Mouse (Mus musculus) lung, embryonic 14.5 days (tissue): ENCODE results near the gene Tex19.2. TPM values are rescaled to one million over a fixed set of nuclear protein-coding genes. Genes with fewer than 3 reads are reported as not detected.
"Not testable (repeated sequence)": the region's sequence is repeated elsewhere in the genome, so short reads cannot be mapped to it uniquely, and the experiment has no call there.

ENCODE experiments used
- ATAC-seq: fragments of 200-750 bp; cut with Nextera tagmentation; 2 replicates; pipeline ENCODE4 v1.8.0; 2017; ENCODE audit warnings: mild to moderate bottlenecking, moderate TSS enrichment, moderate library complexity; ENCODE audit not compliant: insufficient read depth
- DNase-seq: peaks from one replicate; pipeline ENCODE4 v3.0.0-alpha.2; 2015
- H3K27ac ChIP-seq: fragments of 300-500 bp; sonication (generic); 2 replicates; pipeline ENCODE4 v1.5.1; 2014; ENCODE audit warnings: low read depth, mild to moderate bottlenecking, moderate library complexity
- H3K27me3 ChIP-seq: fragments of 300-500 bp; sonication (generic); 2 replicates; pipeline ENCODE4 v1.6.1; 2014; ENCODE audit warnings: low read length, control low read depth; ENCODE audit not compliant: insufficient read depth
- H3K36me3 ChIP-seq: fragments of 300-500 bp; sonication (generic); 2 replicates; pipeline ENCODE4 v1.6.1; 2014; ENCODE audit warnings: control low read depth; ENCODE audit not compliant: insufficient read depth
- H3K4me1 ChIP-seq: fragments of 300-500 bp; sonication (generic); 2 replicates; pipeline ENCODE4 v1.6.1; 2014; ENCODE audit warnings: antibody characterized with exemption, control low read depth; ENCODE audit not compliant: insufficient read depth
- H3K4me2 ChIP-seq: fragments of 300-500 bp; sonication (generic); 2 replicates; pipeline ENCODE4 v1.6.1; 2014; ENCODE audit warnings: mild to moderate bottlenecking
- H3K4me3 ChIP-seq: fragments of 300-500 bp; sonication (generic); 2 replicates; pipeline ENCODE4 v1.5.1; 2014; ENCODE audit warnings: low read depth, low read length
- H3K9ac ChIP-seq: fragments of 300-500 bp; sonication (generic); 2 replicates; pipeline ENCODE4 v1.6.1; 2014
- H3K9me3 ChIP-seq: fragments of 300-500 bp; sonication (generic); 2 replicates; pipeline ENCODE4 v1.6.1; 2016; ENCODE audit warnings: low read depth, low read length, control low read depth
- CTCF ChIP-seq: IDR thresholded peaks from 2 replicates; pipeline ENCODE4 v1.5.1; 2016; ENCODE audit warnings: antibody characterized with exemption, low read depth
- WGBS: fragments of 180-500 bp; shearing (Covaris S2); extraction: QIAGEN DNeasy Blood & Tissue Kit; methylation state at CpG from one replicate; pipeline ENCODE4 v1.1.7; 2014; 5-methylcytosine and 5-hydroxymethylcytosine counted together
- polyA plus RNA-seq: library from polyadenylated mRNA; unstranded; fragments of >200 nt; fragmentation: Nextera tagmentation; extraction: Ambion mirVana; gene quantifications from 2 replicates; pipeline ENCODE4 v1.2.1, GENCODE M21; 2014

The Tex19.2 gene
- polyA plus RNA-seq, 1 experiment from 2014 or later = not detected

- no peak for TF ChIP-seq CTCF
- no peak overlapping the region for H3K4me2 ChIP-seq
- no peak for ATAC-seq
- H3K9ac ChIP-seq = no peak overlapping the region
- H3K4me1 ChIP-seq = no peaks in the 10 kb centered on the region
- WGBS = 51% methylated on average over 6 of the region's 6 CpGs
- no peak overlapping the region for H3K27ac ChIP-seq
- H3K4me3 ChIP-seq = no peak overlapping the region
- H3K36me3 ChIP-seq = no peaks in the 10 kb centered on the region
- DNase-seq = peak; percentile 39
- H3K9me3 ChIP-seq = no peaks in the 10 kb centered on the region
- H3K27me3 ChIP-seq = no peaks in the 10 kb centered on the region
These were observed 35.5 kb downstream of the Tex19.2 start for GRCm38 (mm10) chr11:121082857-121083500.

- TF ChIP-seq CTCF = no peak
- 79% methylated on average over 3 of the region's 3 CpGs for WGBS
- H3K4me1 ChIP-seq = no peaks in the 10 kb centered on the region
- no peak for DNase-seq
- H3K27me3 ChIP-seq = no peaks in the 10 kb centered on the region
- H3K9ac ChIP-seq = no peak overlapping the region
- no peak overlapping the region for H3K27ac ChIP-seq
- no peak overlapping the region for H3K4me2 ChIP-seq
- no peaks in the 10 kb centered on the region for H3K36me3 ChIP-seq
- no peak for ATAC-seq
- H3K4me3 ChIP-seq = no peak overlapping the region
- H3K9me3 ChIP-seq = no peaks in the 10 kb centered on the region
These were observed 36.2 kb downstream of the Tex19.2 start for GRCm38 (mm10) chr11:121082250-121082649.

GRCm38 (mm10) chr11:121081120-121081519, 37.4 kb downstream of the Tex19.2 start, which contains the start of gene Sectm1a:
Gene Sectm1a (minus strand): TSS chr11:121081220.
- ATAC-seq = no peak
- no peak within 1 kb of the TSS for H3K9ac ChIP-seq
- H3K4me3 ChIP-seq = no peak within 1 kb of the TSS
- TF ChIP-seq CTCF = no peak
- H3K4me1 ChIP-seq = no peaks in the 10 kb centered on the region
- no peaks in the 10 kb centered on the region for H3K27me3 ChIP-seq
- H3K36me3 ChIP-seq = no peaks in the 10 kb centered on the region
- H3K27ac ChIP-seq = no peak within 1 kb of the TSS
- H3K9me3 ChIP-seq = no peaks in the 10 kb centered on the region
- WGBS = 65% methylated on average over 3 of the region's 3 CpGs
- no peak for DNase-seq
- no peak within 1 kb of the TSS for H3K4me2 ChIP-seq

GRCm38 (mm10) chr11:121080330-121080729, 38.1 kb downstream of the Tex19.2 start:
- H3K4me2 ChIP-seq = no peak overlapping the region
- WGBS = 91% methylated on average over 8 of the region's 8 CpGs
- H3K36me3 ChIP-seq = no peaks in the 10 kb centered on the region
- TF ChIP-seq CTCF = no peak
- H3K9me3 ChIP-seq = no peaks in the 10 kb centered on the region
- DNase-seq (no peak), ATAC-seq (no peak)
- no peaks in the 10 kb centered on the region for H3K27me3 ChIP-seq
- no peak overlapping the region for H3K27ac ChIP-seq
- no peaks in the 10 kb centered on the region for H3K4me1 ChIP-seq
- H3K9ac ChIP-seq = no peak overlapping the region
- no peak overlapping the region for H3K4me3 ChIP-seq

- 67% methylated on average over 5 of the region's 5 CpGs for WGBS
- H3K27ac ChIP-seq = no peak overlapping the region
- no peak overlapping the region for H3K4me2 ChIP-seq
- no peak overlapping the region for H3K4me3 ChIP-seq
- H3K36me3 ChIP-seq = no peaks in the 10 kb centered on the region
- no peaks in the 10 kb centered on the region for H3K4me1 ChIP-seq
- ATAC-seq = no peak
- H3K27me3 ChIP-seq = no peaks in the 10 kb centered on the region
- H3K9ac ChIP-seq = no peak overlapping the region
- no peak for DNase-seq
- H3K9me3 ChIP-seq = no peaks in the 10 kb centered on the region
- TF ChIP-seq CTCF = no peak
These were observed 42.8 kb downstream of the Tex19.2 start for GRCm38 (mm10) chr11:121075655-121076054.

- not testable (repeated sequence) for H3K9me3 ChIP-seq, H3K4me1 ChIP-seq, H3K36me3 ChIP-seq, H3K9ac ChIP-seq, DNase-seq, H3K4me3 ChIP-seq, H3K27me3 ChIP-seq, H3K4me2 ChIP-seq, H3K27ac ChIP-seq, ATAC-seq
- WGBS = 92% methylated on average over 11 of the region's 16 CpGs
These were observed 48.8 kb downstream of the Tex19.2 start for GRCm38 (mm10) chr11:121069662-121070061.

GRCm38 (mm10) chr11:121067895-121068294, 50.6 kb downstream of the Tex19.2 start:
- ATAC-seq (no peak), DNase-seq (no peak)
- TF ChIP-seq CTCF = no peak
- Histone ChIP-seq H3K27me3 (no peaks in the 10 kb centered on the region), H3K9me3 (no peaks in the 10 kb centered on the region), H3K4me1 (no peaks in the 10 kb centered on the region), H3K4me3 (no peak overlapping the region), H3K4me2 (no peak overlapping the region), H3K9ac (no peak overlapping the region), H3K27ac (no peak overlapping the region), H3K36me3 (no peaks in the 10 kb centered on the region)
- 97% methylated on average over 2 of the region's 2 CpGs for WGBS

Other genes starting within 250 kb of the Tex19.2 start
- 6.3 and 7.2 TPM in 2 replicates for gene Ccdc57, start 185.8 kb downstream of the Tex19.2 start, polyA plus RNA-seq
- gene Slc16a3, start 170.2 kb downstream of the Tex19.2 start, polyA plus RNA-seq = 37.7 and 39.3 TPM in 2 replicates
- gene Csnk1d, start 127.3 kb downstream of the Tex19.2 start, polyA plus RNA-seq = 82.5 and 89.8 TPM in 2 replicates
- gene Cd7, start 79.3 kb downstream of the Tex19.2 start, polyA plus RNA-seq = 0.26 TPM in 1 of 2 replicates, not detected in the other
- not detected in 2 replicates for gene Sectm1b, start 55.1 kb downstream of the Tex19.2 start, polyA plus RNA-seq
- gene Sectm1a, start 37.5 kb downstream of the Tex19.2 start, polyA plus RNA-seq = 0.30 TPM in 1 of 2 replicates, not detected in the other
- gene Tex19.1, start 27.5 kb upstream of the Tex19.2 start, polyA plus RNA-seq = 0.11 TPM in 1 of 2 replicates, not detected in the other
- not detected in 2 replicates for gene Uts2r, start 41.6 kb upstream of the Tex19.2 start, polyA plus RNA-seq
- 7.4 and 9.4 TPM in 2 replicates for gene Hexdc, start 85.8 kb upstream of the Tex19.2 start, polyA plus RNA-seq
- gene Ogfod3, start 86.0 kb upstream of the Tex19.2 start, polyA plus RNA-seq = 25.1 and 26.2 TPM in 2 replicates
- 29.1 and 35.7 TPM in 2 replicates for gene Cybc1, start 110.6 kb upstream of the Tex19.2 start, polyA plus RNA-seq
- 39.6 and 44.7 TPM in 2 replicates for gene Narf, start 118.6 kb upstream of the Tex19.2 start, polyA plus RNA-seq
- 11.3 and 11.6 TPM in 2 replicates for gene Foxk2, start 141.3 kb upstream of the Tex19.2 start, polyA plus RNA-seq
- 110 and 111 TPM in 2 replicates for gene Wdr45b, start 235.8 kb upstream of the Tex19.2 start, polyA plus RNA-seq